Mouse (Mus musculus): Measurements from ENCODE around the gene Gm11027.

- TF ChIP-seq GATA1 (IDR thresholded peaks at IDR 0.05; ENCODE audit: low read length) = no peak
- TF ChIP-seq TAL1 (IDR thresholded peaks at IDR 0.05; ENCODE audit: low read length) = no peak
These were observed 16.9 kb upstream of the Gm11027 start for GRCm38 (mm10) chr12:116258321-116258720.
